Mouse (Mus musculus): ENCODE data around the gene Bsn.

Bsn gene

DNA sequence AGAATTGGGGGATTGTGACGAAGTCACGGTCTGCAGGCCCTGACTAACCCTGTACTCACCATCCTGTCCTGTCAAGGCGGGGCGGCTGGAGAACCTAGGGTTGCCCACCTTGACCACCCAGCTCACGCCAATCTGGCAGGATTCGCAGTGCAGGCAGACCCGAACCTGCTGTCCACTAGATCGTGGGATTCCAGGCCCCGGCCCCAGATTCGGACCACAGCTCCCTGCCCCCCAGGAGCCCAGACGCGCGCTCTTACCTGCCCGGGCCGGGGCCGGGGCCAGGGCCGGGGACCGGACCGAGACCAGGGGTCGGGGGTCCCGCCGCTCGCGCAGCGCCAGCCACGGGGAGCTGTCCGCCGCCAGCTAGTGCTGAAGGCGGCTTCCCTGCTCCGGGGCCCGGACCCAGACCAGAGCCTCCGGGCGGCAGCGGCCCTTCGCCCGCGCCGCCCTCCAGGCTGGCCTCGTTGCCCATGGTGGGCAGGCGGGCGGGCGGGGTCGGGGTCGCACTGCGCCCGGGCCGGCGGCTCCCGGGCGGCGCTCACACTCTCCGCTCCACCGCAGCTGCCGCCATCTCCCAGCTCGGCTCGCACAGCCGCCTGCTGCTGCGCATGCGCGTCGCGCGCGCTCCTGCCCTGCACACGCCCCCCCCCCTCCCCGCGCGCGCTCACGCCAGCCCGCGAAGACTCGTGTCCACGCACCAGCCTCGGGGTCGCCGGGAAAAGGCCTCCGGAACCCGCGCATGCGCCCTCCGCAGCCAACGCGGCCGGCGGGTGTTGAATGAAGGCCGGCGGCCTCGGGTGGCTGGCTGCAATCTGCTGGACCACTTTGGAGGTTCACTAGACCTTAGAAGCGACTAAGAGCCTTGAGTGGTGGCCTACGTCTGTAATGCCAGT, at the start of gene Bsn:
Bsn (minus strand) TSS at position 598 of the 893 bp plus-strand sequence.
- DNase-seq = peak; percentile 81

DNA sequence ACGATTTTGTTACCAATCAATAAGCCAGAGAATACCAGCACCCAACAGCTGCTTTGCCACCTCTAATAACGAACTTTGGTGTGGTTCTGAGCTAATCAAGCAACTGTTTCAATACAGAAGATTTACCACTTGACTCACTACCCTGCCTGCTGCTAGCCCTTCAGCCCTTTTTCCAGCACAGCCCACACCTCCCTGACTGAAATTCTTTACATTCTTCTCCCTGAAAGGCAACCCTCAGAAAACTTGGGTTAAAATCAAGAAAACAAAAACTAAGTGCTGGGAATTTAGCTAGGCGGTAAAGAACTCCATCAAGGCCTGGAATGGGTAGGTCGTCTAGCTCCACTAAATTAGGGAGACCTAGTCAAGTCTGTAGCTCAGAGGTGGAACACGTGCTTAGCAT, 49.8 kb upstream of the Bsn start:
- no peak for DNase-seq

DNA sequence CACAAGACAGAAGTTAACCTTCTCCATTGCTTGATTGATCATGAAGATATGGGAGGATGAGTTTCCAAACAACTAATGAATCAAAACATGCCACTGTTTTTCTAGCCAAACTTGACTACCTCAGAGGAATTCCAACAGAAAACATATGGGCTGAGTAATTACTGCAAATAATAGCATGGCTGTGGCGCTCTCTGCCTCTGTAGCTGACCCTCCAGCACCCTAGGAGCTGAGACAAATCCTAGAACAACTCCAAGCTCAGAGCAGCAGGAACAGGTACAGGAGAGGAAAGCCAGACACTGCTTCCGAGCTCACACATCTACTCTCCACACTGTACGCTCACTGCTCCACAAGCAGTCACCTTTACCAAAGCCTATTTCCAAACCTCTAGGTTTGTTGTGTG, 48.6 kb upstream of the Bsn start:
- DNase-seq = no peak

DNA sequence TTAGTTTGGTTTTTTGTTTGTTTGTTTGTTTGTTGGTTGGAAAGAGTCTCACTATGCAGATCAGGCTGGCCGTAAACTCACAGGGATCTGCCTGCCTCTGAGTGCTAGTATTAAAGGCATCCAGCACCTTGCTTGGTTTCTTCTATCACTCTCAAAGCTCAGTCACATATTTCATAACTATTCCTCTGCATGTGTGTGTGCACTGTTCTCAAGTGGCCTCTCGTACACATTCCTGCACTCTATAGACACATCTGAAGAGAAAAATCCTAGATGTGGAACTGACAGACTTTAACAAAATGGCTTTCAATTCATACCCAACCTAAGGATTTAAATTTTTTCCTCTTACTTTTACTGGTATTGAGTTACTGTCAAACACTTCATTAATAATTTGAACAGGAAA, 48.2 kb upstream of the Bsn start:
- DNase-seq = no peak

DNA sequence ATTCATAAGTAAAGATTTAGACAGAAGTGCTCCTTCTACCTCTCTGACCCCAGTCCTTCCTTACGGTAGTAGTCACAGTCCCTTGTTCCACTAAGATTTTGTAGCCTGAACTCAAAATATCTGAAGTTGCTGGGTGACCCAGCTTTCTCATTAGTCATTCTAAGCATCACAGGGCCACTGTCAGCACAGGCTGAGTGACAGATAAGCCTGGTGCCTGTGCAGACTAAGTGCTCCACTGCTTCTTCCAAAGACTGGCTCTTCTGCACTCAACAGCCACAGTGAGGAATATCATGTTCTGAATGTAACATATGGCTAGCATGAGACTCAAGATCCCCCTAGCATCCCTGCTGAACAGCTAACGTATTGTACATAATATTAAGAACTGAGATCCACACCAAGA, 44.5 kb upstream of the Bsn start:
- DNase-seq = no peak

DNA sequence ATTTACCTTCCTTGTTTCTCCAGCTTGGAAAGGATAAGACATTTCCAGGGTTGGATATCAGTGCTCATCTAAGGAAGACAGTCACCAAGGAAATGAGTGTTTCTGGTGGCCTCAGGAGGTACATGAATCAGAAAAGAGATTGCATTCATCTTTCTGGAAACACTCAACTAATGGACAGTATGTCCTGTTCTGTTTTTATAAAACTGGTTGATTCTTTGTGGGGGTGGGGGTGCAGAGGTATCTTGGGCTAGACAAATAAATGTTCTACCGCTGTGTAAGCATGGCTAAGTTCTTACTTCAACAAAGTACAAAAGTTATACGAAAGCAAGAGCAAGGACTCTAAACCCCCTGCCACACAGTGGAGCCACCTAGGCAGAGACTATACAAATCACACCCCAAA, 42.7 kb upstream of the Bsn start:
- DNase-seq = no peak

DNA sequence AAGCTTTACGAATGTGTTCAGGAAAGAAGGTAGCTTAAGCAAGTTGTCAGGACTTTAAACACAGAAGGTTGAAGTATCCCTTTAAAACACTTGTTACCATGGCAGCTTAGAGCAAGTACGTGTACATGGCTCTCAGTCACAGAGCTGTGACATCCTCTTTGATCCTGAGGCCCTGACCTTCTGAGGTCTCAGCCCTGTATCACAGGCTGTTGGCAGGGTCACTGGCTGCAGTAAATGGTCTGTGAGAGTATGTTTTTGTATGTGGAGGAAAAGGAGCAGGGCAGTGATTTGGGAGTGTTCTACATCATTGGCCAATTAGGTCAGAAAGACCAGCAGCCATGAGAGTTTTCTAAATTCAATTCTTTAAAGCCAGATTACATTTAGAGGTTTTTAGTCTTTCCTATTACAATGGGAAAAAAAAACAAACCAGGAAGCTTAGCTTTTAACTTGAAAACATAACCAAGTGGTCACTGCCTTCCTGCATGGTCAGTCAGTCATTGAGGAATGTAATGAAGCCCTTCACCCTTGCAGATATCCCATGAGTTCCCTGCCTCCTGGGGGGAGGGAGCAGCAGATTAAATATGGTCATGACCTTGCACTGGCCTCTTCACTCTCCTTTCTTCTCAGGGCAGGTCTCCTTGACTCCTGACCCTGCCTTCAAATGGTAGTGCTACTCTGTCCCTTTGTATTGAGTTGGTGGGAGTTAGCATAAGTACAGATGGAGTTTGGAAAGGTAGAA, 37.9 kb upstream of the Bsn start:
- no peak for DNase-seq

DNA sequence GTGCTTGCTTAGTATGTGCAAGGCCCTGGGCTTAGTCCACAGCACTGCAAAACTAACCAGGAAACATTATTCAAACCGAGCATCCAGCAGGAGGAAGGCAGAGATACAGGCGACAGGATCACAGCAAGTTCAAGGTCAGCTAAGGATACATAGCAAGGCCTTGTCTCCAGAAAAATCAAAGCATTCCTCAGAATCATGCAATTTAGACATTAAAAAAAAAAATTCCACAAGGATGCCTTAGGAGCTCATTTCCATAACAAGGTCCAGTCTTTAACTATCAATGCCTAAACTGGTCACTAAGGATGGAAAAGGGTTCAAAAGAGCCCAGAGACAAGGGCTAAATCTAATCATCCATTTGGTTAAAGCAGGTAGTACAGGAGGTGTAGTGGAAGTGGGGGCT, 35.0 kb upstream of the Bsn start:
- no peak for DNase-seq

DNA sequence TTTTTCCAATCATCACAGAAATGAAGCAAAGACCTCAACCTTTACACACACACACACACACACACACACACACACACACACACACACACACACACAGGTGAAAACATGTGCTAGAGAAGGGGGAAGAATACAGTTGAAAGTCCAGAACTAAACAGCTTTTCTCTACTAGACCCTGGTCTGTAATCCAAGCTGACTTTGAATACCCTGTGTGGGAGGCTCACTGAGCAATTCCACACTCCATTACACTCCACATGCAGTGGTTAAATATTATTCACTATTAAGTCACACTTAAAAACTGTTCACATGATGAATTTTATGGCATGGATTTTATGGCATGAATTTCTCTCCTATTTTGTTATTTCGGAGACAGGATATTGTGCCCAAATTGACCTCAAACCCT, 33.4 kb upstream of the Bsn start:
- no peak for DNase-seq

DNA sequence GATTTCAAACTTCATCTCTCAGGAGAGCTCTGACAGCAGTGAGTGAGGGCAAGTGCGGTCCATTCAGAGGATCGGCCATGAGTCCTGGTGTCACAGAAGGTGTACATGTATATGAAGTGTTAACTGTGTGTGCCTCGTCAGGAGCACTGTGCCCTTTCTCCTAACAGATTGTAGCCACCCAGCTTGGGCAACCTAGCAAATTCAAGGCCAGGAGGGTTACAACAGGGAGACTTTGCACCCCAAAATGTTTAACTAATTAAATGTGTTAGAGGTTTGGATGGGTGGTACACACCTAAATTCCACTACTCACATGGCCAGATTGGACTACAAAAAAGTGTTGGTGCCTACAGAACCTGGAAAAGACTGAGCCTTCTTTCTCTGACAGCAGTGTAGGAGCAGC, 31.4 kb upstream of the Bsn start:
- DNase-seq = no peak

DNA sequence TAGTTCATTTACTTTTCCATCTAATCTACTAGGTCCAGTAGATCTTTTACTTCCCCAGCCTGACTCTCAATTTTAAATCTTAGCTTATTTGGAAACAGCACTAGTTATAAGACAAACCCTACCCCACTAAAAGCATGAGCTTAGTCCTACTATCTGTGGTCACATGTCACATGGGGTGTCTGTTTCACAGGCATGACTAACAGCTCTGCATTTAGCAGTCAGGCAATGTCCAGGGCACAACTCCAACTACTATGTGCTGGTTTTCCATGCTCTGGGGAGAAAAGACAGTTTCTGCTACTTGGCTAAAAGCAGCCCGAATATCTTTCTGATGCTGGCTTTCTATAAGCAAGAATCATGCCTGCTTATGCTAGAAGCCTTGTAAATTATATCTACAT, 30.2 kb upstream of the Bsn start:
- no peak for DNase-seq

- DNase-seq = no peak
Observed at GRCm38 (mm10) chr9:108219766-108220379, 29.7 kb upstream of the Bsn start.

DNA sequence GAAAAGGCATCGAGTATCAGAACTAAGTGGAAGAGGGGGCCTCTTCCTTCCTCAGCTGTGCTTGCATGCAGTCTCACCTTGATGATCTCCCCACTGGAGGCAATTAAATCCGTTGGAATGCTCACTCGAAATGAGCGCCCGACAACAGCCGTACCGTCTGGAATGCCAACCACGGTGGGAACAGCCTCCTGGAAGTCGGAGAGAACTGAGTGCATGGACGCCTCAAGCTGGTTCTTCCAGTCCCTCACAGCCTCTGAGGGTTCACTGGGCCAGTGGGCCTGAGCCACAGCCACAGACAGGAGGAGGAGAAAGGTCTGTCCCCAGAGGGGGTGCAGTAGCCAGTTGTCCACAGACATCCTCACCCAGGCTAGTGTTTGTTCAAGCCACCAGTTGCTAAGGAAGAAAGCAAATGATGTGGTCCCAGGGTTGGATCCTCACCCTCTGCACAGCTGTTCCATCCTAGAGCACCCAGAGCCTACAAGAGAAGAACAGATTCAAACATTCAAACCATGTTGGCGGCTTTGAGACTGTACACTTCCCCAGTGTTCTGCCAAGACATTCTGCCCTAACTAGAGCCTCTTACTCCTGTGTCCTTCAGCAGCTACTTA, 27.9 kb upstream of the Bsn start:
- DNase-seq = no peak

- DNase-seq = no peak
Observed at GRCm38 (mm10) chr9:108217406-108217805, 27.2 kb upstream of the Bsn start.

DNA sequence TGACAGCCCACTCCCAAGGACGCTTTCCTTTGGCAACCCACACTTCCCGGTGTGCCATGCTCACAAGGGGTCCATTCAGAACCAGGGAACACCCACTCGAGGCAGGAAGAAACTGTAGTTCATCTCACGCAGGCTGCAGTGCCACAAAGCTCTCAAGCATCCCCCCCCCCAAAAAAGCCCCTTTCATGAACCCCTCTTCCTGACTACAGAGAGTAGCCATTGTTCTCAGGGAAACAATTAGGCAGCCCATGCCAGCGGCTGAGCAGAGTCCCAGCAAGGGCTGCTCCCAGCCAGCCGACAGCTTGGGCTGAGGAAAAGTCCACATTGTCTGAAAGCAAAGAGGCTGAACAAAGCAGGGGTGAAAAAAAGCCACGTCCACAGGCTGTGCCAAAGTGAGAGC, 22.9 kb upstream of the Bsn start:
- DNase-seq = no peak

DNA sequence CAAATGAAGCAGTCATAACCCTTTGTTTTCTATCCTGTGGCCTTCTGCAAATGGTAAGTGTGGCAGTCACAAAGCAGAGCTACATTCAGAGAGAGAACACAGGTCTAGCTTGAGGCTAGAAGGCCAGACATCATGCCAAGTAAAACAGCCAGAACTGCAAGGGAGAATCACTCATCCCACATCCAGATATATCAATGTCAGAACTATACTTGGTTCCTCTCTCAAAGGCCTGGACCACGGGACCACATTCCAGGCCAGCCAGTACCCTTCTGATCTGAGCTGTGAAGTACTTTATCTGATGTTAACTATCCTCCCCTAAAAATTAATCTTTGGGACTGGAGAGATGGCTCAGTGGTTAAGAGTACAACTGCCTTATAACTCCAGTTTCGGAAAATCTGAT, 22.2 kb upstream of the Bsn start:
- DNase-seq = no peak

DNA sequence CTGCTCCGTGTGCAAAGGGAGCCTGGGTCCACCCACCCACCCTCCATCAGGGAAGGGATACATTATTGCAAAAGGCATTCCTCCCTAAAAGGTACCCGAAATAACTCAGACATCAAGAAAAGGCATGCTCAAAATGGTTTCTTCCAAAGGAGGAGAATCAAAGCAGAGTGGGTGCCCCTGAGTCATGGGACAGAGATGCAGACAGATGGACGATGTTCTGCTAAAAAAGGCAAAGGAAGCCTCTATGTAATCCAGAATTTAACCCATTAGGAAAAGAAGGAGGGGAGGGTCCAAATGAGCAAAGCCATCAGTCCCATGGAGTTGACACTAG, 15.4 kb upstream of the Bsn start:
- peak; percentile 57 for DNase-seq

GRCm38 (mm10) chr9:108204884-108205570, 14.8 kb upstream of the Bsn start:
- no peak for DNase-seq

GRCm38 (mm10) chr9:108203015-108203414, 12.8 kb upstream of the Bsn start:
- peak; percentile 65 for DNase-seq

DNA sequence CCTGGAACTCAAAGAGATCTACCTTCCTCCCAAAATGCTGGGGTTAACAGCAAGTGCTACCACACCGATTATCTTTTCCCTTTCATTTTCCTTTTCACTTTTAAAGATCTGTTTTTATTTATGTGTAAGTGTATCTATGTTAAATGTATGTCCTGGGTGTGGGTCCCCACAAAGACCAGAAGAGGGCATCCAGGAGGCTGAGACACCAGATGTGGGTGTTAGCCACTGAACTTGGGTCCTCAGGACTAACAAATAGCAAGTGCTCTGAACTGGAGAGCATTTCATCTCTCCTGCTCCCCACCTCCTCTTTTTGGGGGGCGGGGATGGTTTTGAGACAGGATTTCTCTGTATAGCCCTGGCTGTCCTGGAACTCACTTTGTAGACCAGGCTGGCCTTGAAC, 12.0 kb upstream of the Bsn start:
- no peak for DNase-seq

DNA sequence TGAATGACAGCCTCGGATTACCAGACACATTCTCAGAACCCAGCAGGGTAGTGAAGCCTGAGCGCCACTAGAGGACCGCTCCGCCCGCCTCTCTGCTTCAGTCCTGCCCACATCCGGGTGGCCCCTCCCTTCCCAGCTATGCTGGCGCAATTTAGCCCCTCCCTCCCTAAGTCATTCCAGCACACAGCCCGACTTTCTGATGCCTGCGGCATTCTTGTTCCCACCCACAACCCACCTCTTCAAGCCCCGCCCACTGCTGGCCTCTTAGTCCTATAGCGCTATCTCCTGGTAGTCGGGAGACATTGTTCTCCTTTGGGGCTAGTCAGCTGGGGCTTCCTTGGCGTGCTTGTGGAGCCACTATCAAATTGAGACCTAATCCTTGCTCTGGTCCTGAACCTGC, 11.0 kb upstream of the Bsn start:
- DNase-seq = peak; percentile 91

GRCm38 (mm10) chr9:108198621-108199020, 8.4 kb upstream of the Bsn start:
- no peak for DNase-seq
